Mouse (Mus musculus) midbrain, embryonic 14.5 days (tissue): ENCODE measurements around the gene Zfp704. TPM values are rescaled to one million over a fixed set of nuclear protein-coding genes. Genes with fewer than 3 reads are reported as not detected.

Source experiments
- ATAC-seq: fragments of 200-750 bp; cut with Nextera tagmentation; 2 replicates; pipeline ENCODE4 v1.8.0; 2017; ENCODE audit warnings: moderate number of reproducible peaks, moderate library complexity; ENCODE audit not compliant: low FRiP score, low TSS enrichment
- DNase-seq: peaks from one replicate; pipeline ENCODE4 v3.0.0-alpha.2; 2015
- H3K27ac ChIP-seq: fragments of 300-500 bp; sonication (generic); replicated peaks from 2 replicates; pipeline ENCODE4 v1.5.1; 2014; ENCODE audit warnings: mild to moderate bottlenecking, low read depth, low read length, moderate library complexity
- H3K27me3 ChIP-seq: fragments of 300-500 bp; sonication (generic); 2 replicates; pipeline ENCODE4 v1.6.1; 2014; ENCODE audit warnings: low read length, control low read depth, mixed read lengths; ENCODE audit not compliant: control insufficient read depth, insufficient read depth
- H3K36me3 ChIP-seq: fragments of 300-500 bp; sonication (generic); 2 replicates; pipeline ENCODE4 v1.6.1; 2014; ENCODE audit warnings: low read length, control low read depth; ENCODE audit not compliant: control insufficient read depth, insufficient read depth
- H3K4me1 ChIP-seq: fragments of 300-500 bp; sonication (generic); 2 replicates; pipeline ENCODE4 v1.6.1; 2014; ENCODE audit warnings: mild to moderate bottlenecking, antibody characterized with exemption, low read length, control low read depth; ENCODE audit not compliant: control insufficient read depth, insufficient read depth
- H3K4me2 ChIP-seq: fragments of 300-500 bp; sonication (generic); 2 replicates; pipeline ENCODE4 v1.6.1; 2014; ENCODE audit warnings: mild to moderate bottlenecking, low read length, moderate library complexity
- H3K4me3 ChIP-seq: fragments of 300-500 bp; sonication (generic); replicated peaks from 2 replicates; pipeline ENCODE4 v1.5.1; 2014; ENCODE audit warnings: low read depth, low read length
- H3K9ac ChIP-seq: fragments of 300-500 bp; sonication (generic); replicated peaks from 2 replicates; pipeline ENCODE4 v1.6.1; 2014; ENCODE audit warnings: mild to moderate bottlenecking, low read length, moderate library complexity
- H3K9me3 ChIP-seq: fragments of 300-500 bp; sonication (generic); 2 replicates; pipeline ENCODE4 v1.6.1; 2016; ENCODE audit warnings: low read length, control low read depth, mixed read lengths; ENCODE audit not compliant: control insufficient read depth
- WGBS: fragments of 180-500 bp; shearing (Covaris S2); extraction: QIAGEN DNeasy Blood & Tissue Kit; methylation state at CpG from one replicate; pipeline ENCODE4 v1.1.7; 2014; 5-methylcytosine and 5-hydroxymethylcytosine counted together
- polyA plus RNA-seq: library from polyadenylated mRNA; unstranded; fragments of >200 nt; fragmentation: Nextera tagmentation; extraction: Ambion mirVana; gene quantifications from 2 replicates; pipeline ENCODE4 v1.2.1, GENCODE M21; 2014

Gene Zfp704
- polyA plus RNA-seq, 1 experiment from 2014 or later, result 14.8 TPM

GRCm38 (mm10) chr3:9520051-9520727 lies 89.7 kb downstream of the Zfp704 start:
- Histone ChIP-seq H3K4me2 (peak overlapping the region; percentile 18; the same call in 1 of the 2 replicates), H3K27ac (peak overlapping the region; percentile 60), H3K4me1 (peaks cover 19% of the 10 kb centered on the region), H3K36me3 (no peaks in the 10 kb centered on the region), H3K27me3 (no peaks in the 10 kb centered on the region), H3K9me3 (no peaks in the 10 kb centered on the region), H3K9ac (no peak overlapping the region), H3K4me3 (no peak overlapping the region)
- 5% methylated on average over 17 of the region's 17 CpGs for WGBS
- peak; percentile 79 for ATAC-seq
- DNase-seq, result peak; percentile 82

- no peak for DNase-seq
- Histone ChIP-seq H3K9me3 (no peaks in the 10 kb centered on the region), H3K36me3 (no peaks in the 10 kb centered on the region), H3K27ac (no peak overlapping the region), H3K4me2 (no peak overlapping the region), H3K4me3 (no peak overlapping the region), H3K9ac (no peak overlapping the region), H3K27me3 (no peaks in the 10 kb centered on the region), H3K4me1 (peaks cover 19% of the 10 kb centered on the region)
- WGBS, result 61% methylated on average over 4 of the region's 4 CpGs
- ATAC-seq, result no peak
Observed at GRCm38 (mm10) chr3:9519491-9519890, 90.4 kb downstream of the Zfp704 start.

- DNase-seq, result no peak
Observed at GRCm38 (mm10) chr3:9518936-9519335, 90.9 kb downstream of the Zfp704 start.

GRCm38 (mm10) chr3:9516119-9516855 lies 93.6 kb downstream of the Zfp704 start:
- 78% methylated on average over 7 of the region's 8 CpGs for WGBS
- Histone ChIP-seq H3K9me3 (no peaks in the 10 kb centered on the region), H3K9ac (no peak overlapping the region), H3K27ac (no peak overlapping the region), H3K4me3 (no peak overlapping the region), H3K4me1 (peaks cover 21% of the 10 kb centered on the region), H3K27me3 (no peaks in the 10 kb centered on the region), H3K36me3 (no peaks in the 10 kb centered on the region), H3K4me2 (no peak overlapping the region)
- ATAC-seq (no peak), DNase-seq (no peak)

More at GRCm38 (mm10) chr3:9518936-9519335, 90.9 kb downstream of the Zfp704 start:
- H3K9ac ChIP-seq, result no peak overlapping the region
- WGBS, result 95% methylated on average over 7 of the region's 7 CpGs
- peaks cover 22% of the 10 kb centered on the region for H3K4me1 ChIP-seq
- no peaks in the 10 kb centered on the region for H3K27me3 ChIP-seq
- H3K9me3 ChIP-seq, result no peaks in the 10 kb centered on the region
- no peak overlapping the region for H3K27ac ChIP-seq
- H3K4me3 ChIP-seq, result no peak overlapping the region
- no peak for ATAC-seq
- H3K36me3 ChIP-seq, result no peaks in the 10 kb centered on the region
- no peak overlapping the region for H3K4me2 ChIP-seq

GRCm38 (mm10) chr3:9515527-9515926 lies 94.4 kb downstream of the Zfp704 start:
- no peak for DNase-seq

GRCm38 (mm10) chr3:9513703-9514110 lies 96.2 kb downstream of the Zfp704 start:
- Histone ChIP-seq H3K4me2 (no peak overlapping the region), H3K27ac (peak overlapping the region; percentile 32; the same call in 1 of the 2 replicates), H3K36me3 (no peaks in the 10 kb centered on the region), H3K27me3 (no peaks in the 10 kb centered on the region), H3K4me1 (peaks cover 10% of the 10 kb centered on the region), H3K9ac (no peak overlapping the region; the same call in 1 of the 2 replicates), H3K9me3 (no peaks in the 10 kb centered on the region), H3K4me3 (no peak overlapping the region)
- WGBS, result 6% methylated on average over 7 of the region's 7 CpGs
- peak; percentile 65 for DNase-seq
- no peak for ATAC-seq

More at GRCm38 (mm10) chr3:9515527-9515926, 94.4 kb downstream of the Zfp704 start:
- Histone ChIP-seq H3K27ac (no peak overlapping the region), H3K9ac (no peak overlapping the region), H3K27me3 (no peaks in the 10 kb centered on the region), H3K36me3 (no peaks in the 10 kb centered on the region), H3K4me2 (no peak overlapping the region), H3K4me3 (no peak overlapping the region), H3K4me1 (peaks cover 19% of the 10 kb centered on the region), H3K9me3 (no peaks in the 10 kb centered on the region)
- WGBS, result 89% methylated on average over 8 of the region's 8 CpGs
- no peak for ATAC-seq

- Histone ChIP-seq H3K4me2 (no peak overlapping the region), H3K27ac (no peak overlapping the region), H3K4me3 (no peak overlapping the region), H3K4me1 (peaks cover 10% of the 10 kb centered on the region), H3K36me3 (no peaks in the 10 kb centered on the region), H3K9me3 (no peaks in the 10 kb centered on the region), H3K27me3 (no peaks in the 10 kb centered on the region), H3K9ac (no peak overlapping the region)
- 96% methylated on average over 10 of the region's 10 CpGs for WGBS
- DNase-seq, result no peak
- ATAC-seq, result no peak
Observed at GRCm38 (mm10) chr3:9512199-9512598, 97.7 kb downstream of the Zfp704 start.

- no peak overlapping the region for H3K9ac ChIP-seq
- no peak overlapping the region for H3K4me3 ChIP-seq
- no peak for ATAC-seq
- H3K36me3 ChIP-seq, result no peaks in the 10 kb centered on the region
- H3K27ac ChIP-seq, result no peak overlapping the region
- WGBS, result 79% methylated on average over 6 of the region's 6 CpGs
- no peak overlapping the region for H3K4me2 ChIP-seq
- H3K9me3 ChIP-seq, result no peaks in the 10 kb centered on the region
- no peak for DNase-seq
- H3K27me3 ChIP-seq, result no peaks in the 10 kb centered on the region
- H3K4me1 ChIP-seq, result peaks cover 6% of the 10 kb centered on the region
Observed at GRCm38 (mm10) chr3:9505692-9506211, 104.1 kb downstream of the Zfp704 start.
